Mouse (Mus musculus): Measurements from ENCODE around the gene Barx1. TPM values are rescaled to one million over a fixed set of nuclear protein-coding genes. Genes with fewer than 3 reads are reported as not detected.

The Barx1 gene
- polyA plus RNA-seq (2015; fragmentation: Nextera tagmentation; extraction: Ambion mirVana): 1.1 and 1.2 TPM in 2 replicates

DNA sequence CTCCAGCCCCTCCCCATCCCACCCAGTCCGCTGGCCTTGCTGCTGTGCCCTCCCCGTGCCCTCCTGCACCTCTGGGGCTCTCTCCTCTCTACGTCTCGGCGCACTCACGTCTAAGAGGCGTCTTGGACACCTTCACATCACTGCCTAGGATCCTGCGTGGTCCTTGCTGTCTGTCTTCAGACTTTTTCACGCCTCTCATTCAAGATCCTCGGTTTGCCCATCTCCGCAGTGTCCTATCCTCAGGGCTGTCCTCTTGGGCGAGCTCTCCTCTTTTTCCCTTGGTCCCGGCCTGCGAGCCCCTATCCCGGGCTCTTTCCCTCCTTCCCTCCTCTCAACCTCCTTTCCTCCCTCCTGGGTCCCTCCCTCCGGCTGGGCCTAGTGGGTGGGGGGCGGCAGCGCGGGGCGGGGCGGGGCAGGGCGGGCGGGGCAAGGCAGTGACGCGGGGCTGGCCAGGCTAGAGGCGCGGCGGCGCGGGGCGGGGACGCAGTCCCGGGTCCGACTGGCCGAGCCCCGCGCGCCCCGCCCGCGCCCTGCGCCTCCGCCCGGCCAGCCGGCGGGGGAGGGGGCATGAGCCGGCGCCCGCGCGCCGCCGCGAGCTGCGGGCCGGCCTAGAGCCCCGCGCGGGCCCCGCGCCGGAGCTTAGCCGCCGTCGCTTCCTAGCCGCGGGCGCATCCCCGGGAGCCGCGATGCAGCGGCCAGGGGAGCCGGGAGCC is at the start of gene Barx1:
Gene Barx1 (plus strand): TSS at position 568 of the 713 bp plus-strand sequence.
- Histone ChIP-seq H3K4me2 (peak within 1 kb of the TSS; percentile 51), H3K4me3 (replicated peaks) (peak within 1 kb of the TSS; percentile 33), H3K9ac (no peak within 1 kb of the TSS; the same call in 1 of the 2 replicates), H3K27ac (no peak within 1 kb of the TSS), H3K9me3 (replicated peaks) (no peaks in the 10 kb centered on the region), H3K4me1 (replicated peaks) (peaks cover 10% of the 10 kb centered on the region; the same call in 1 of the 2 replicates), H3K36me3 (no peaks in the 10 kb centered on the region), H3K27me3 (peaks cover 100% of the 10 kb centered on the region)
- DNase-seq: no peak
- under 1% methylated on average over 70 of the region's 73 CpGs for WGBS (ENCODE audit: insufficient replicate concordance)
- ATAC-seq (ENCODE audit: low read depth): no peak

- H3K27ac ChIP-seq: no peak overlapping the region
- WGBS (ENCODE audit: insufficient replicate concordance): 67% methylated on average over 2 of the region's 2 CpGs
- no peak for ATAC-seq (ENCODE audit: low read depth)
- no peak overlapping the region for H3K4me2 ChIP-seq
- H3K9ac ChIP-seq: no peak overlapping the region
- H3K4me1 ChIP-seq (replicated peaks): no peaks in the 10 kb centered on the region
- no peaks in the 10 kb centered on the region for H3K27me3 ChIP-seq
- H3K36me3 ChIP-seq: no peaks in the 10 kb centered on the region
- no peak for DNase-seq
- H3K4me3 ChIP-seq (replicated peaks): no peak overlapping the region
- peaks cover 10% of the 10 kb centered on the region; the same call in 1 of the 2 replicates for H3K9me3 ChIP-seq (replicated peaks)
Observed at GRCm38 (mm10) chr13:48614525-48614924, 48.3 kb upstream of the Barx1 start.

- H3K4me3 ChIP-seq (replicated peaks): no peak overlapping the region
- no peaks in the 10 kb centered on the region for H3K36me3 ChIP-seq
- H3K4me2 ChIP-seq: no peak overlapping the region
- no peak for DNase-seq
- no peaks in the 10 kb centered on the region for H3K27me3 ChIP-seq
- H3K4me1 ChIP-seq (replicated peaks): no peaks in the 10 kb centered on the region
- H3K9me3 ChIP-seq (replicated peaks): peaks cover 10% of the 10 kb centered on the region; the same call in 1 of the 2 replicates
- no peak overlapping the region for H3K9ac ChIP-seq
- no peak overlapping the region for H3K27ac ChIP-seq
- no peak for ATAC-seq (ENCODE audit: low read depth)
Observed at GRCm38 (mm10) chr13:48617774-48618173, 45.0 kb upstream of the Barx1 start.

- DNase-seq (no peak), ATAC-seq (ENCODE audit: low read depth) (no peak)
- Histone ChIP-seq H3K27ac (no peak overlapping the region), H3K36me3 (no peaks in the 10 kb centered on the region), H3K9ac (no peak overlapping the region), H3K4me3 (replicated peaks) (no peak overlapping the region), H3K9me3 (replicated peaks) (peaks cover 10% of the 10 kb centered on the region; the same call in 1 of the 2 replicates), H3K4me2 (no peak overlapping the region), H3K4me1 (replicated peaks) (no peaks in the 10 kb centered on the region), H3K27me3 (peaks cover under 1% of the 10 kb centered on the region)
- 69% methylated on average over 4 of the region's 4 CpGs for WGBS (ENCODE audit: insufficient replicate concordance)
Observed at GRCm38 (mm10) chr13:48618890-48619289, 43.9 kb upstream of the Barx1 start.

- Histone ChIP-seq H3K27ac (no peak overlapping the region), H3K27me3 (peaks cover 30% of the 10 kb centered on the region), H3K4me3 (replicated peaks) (peak overlapping the region; percentile 63), H3K4me2 (peak overlapping the region; percentile 76), H3K36me3 (no peaks in the 10 kb centered on the region), H3K9me3 (replicated peaks) (no peaks in the 10 kb centered on the region), H3K9ac (peak overlapping the region; percentile 66), H3K4me1 (replicated peaks) (peaks cover 11% of the 10 kb centered on the region)
- peak; percentile 63 for ATAC-seq (ENCODE audit: low read depth)
- 4% methylated on average over 26 of the region's 26 CpGs for WGBS (ENCODE audit: insufficient replicate concordance)
- no peak for DNase-seq
Observed at GRCm38 (mm10) chr13:48624968-48625398, 37.8 kb upstream of the Barx1 start.

- Histone ChIP-seq H3K4me3 (replicated peaks) (peak within 1 kb of the TSS; percentile 63), H3K9ac (peak within 1 kb of the TSS; percentile 66), H3K4me2 (peak within 1 kb of the TSS; percentile 76), H3K9me3 (replicated peaks) (no peaks in the 10 kb centered on the region), H3K4me1 (replicated peaks) (peaks cover 11% of the 10 kb centered on the region), H3K36me3 (no peaks in the 10 kb centered on the region), H3K27ac (no peak within 1 kb of the TSS), H3K27me3 (peaks cover 30% of the 10 kb centered on the region)
- ATAC-seq (ENCODE audit: low read depth) (peak; percentile 98), DNase-seq (peak; percentile 77)
- WGBS (ENCODE audit: insufficient replicate concordance): 4% methylated on average over 75 of the region's 76 CpGs
Observed at GRCm38 (mm10) chr13:48625433-48626184, 37.2 kb upstream of the Barx1 start, which contains the start of gene Ptpdc1. Gene Ptpdc1 (minus strand): TSS chr13:48625664.

- Histone ChIP-seq H3K27me3 (0 out of 2 replicates have a peak, but pooled peaks cover 2% of the 10 kb centered on the region), H3K4me3 (replicated peaks) (no peak overlapping the region), H3K9me3 (replicated peaks) (no peaks in the 10 kb centered on the region), H3K4me1 (replicated peaks) (no peaks in the 10 kb centered on the region), H3K9ac (no peak overlapping the region), H3K4me2 (no peak overlapping the region), H3K36me3 (no peaks in the 10 kb centered on the region), H3K27ac (no peak overlapping the region)
- no peak for ATAC-seq (ENCODE audit: low read depth)
- 47% methylated on average over 5 of the region's 5 CpGs for WGBS (ENCODE audit: insufficient replicate concordance)
- DNase-seq: no peak
Observed at GRCm38 (mm10) chr13:48631691-48632090, 31.1 kb upstream of the Barx1 start.

DNA sequence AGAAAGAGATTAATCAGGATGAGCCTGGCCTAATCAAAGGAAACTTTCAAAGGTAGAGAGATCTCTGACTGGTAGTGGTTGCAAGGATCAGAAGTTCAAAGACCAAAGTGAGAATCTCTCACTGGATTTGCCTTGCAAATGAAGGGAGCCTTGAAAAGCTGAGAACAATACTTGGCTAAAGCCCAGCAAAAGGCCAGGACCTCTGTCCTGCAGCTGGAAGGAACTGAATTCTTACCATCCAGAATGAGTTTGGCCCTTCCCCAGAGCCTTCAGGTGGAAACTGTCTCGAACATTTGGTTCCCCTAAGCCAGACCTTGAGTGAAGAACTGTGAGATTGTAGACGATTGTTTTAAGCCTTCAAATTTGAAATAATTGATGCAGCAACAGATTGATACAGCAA is 25.1 kb upstream of the Barx1 start:
- Histone ChIP-seq H3K27ac (no peak overlapping the region), H3K4me2 (no peak overlapping the region), H3K27me3 (no peaks in the 10 kb centered on the region), H3K4me3 (replicated peaks) (no peak overlapping the region), H3K36me3 (no peaks in the 10 kb centered on the region), H3K9me3 (replicated peaks) (no peaks in the 10 kb centered on the region), H3K4me1 (replicated peaks) (no peaks in the 10 kb centered on the region), H3K9ac (no peak overlapping the region)
- 43% methylated on average over 2 of the region's 2 CpGs for WGBS (ENCODE audit: insufficient replicate concordance)
- no peak for DNase-seq
- ATAC-seq (ENCODE audit: low read depth): no peak

GRCm38 (mm10) chr13:48639570-48639969 is 23.2 kb upstream of the Barx1 start:
- DNase-seq: no peak

DNA sequence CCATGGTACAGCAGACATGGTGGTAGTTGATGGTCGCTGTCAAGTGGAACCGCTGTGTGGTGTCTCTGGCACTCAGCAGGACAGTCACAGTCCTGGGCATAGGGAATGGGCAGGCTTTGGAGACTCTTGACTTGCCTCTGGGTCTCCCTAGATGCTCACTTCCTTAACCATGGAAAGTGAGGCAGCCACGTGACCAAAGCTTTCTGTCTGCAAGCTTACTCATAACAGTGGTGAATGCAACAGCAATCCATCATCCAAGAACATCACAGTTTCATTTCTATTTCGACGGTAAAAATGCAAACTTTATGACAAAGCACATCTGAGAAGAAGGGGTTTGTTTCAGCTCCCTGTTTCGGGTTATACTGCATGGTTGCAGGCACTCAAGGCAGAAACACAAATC is 19.7 kb upstream of the Barx1 start:
- 63% methylated on average over 6 of the region's 6 CpGs for WGBS (ENCODE audit: insufficient replicate concordance)
- Histone ChIP-seq H3K4me2 (no peak overlapping the region), H3K9ac (no peak overlapping the region), H3K4me1 (replicated peaks) (no peaks in the 10 kb centered on the region), H3K27ac (no peak overlapping the region), H3K36me3 (no peaks in the 10 kb centered on the region), H3K27me3 (no peaks in the 10 kb centered on the region), H3K4me3 (replicated peaks) (no peak overlapping the region), H3K9me3 (replicated peaks) (no peaks in the 10 kb centered on the region)
- no peak for DNase-seq
- ATAC-seq (ENCODE audit: low read depth): no peak

More at GRCm38 (mm10) chr13:48639570-48639969, 23.2 kb upstream of the Barx1 start:
- H3K27me3 ChIP-seq: no peaks in the 10 kb centered on the region
- no peaks in the 10 kb centered on the region for H3K36me3 ChIP-seq
- ATAC-seq (ENCODE audit: low read depth): no peak
- H3K9me3 ChIP-seq (replicated peaks): no peaks in the 10 kb centered on the region
- H3K4me1 ChIP-seq (replicated peaks): no peaks in the 10 kb centered on the region
- no peak overlapping the region for H3K9ac ChIP-seq
- H3K4me2 ChIP-seq: no peak overlapping the region
- no peak overlapping the region for H3K4me3 ChIP-seq (replicated peaks)
- H3K27ac ChIP-seq: no peak overlapping the region

- WGBS (ENCODE audit: insufficient replicate concordance): 59% methylated on average over 3 of the region's 3 CpGs
- no peaks in the 10 kb centered on the region for H3K4me1 ChIP-seq (replicated peaks)
- no peak overlapping the region for H3K4me3 ChIP-seq (replicated peaks)
- DNase-seq (no peak), ATAC-seq (ENCODE audit: low read depth) (no peak)
- no peak overlapping the region for H3K9ac ChIP-seq
- H3K9me3 ChIP-seq (replicated peaks): no peaks in the 10 kb centered on the region
- H3K4me2 ChIP-seq: no peak overlapping the region
- no peaks in the 10 kb centered on the region for H3K36me3 ChIP-seq
- H3K27ac ChIP-seq: no peak overlapping the region
- no peaks in the 10 kb centered on the region for H3K27me3 ChIP-seq
Observed at GRCm38 (mm10) chr13:48643991-48644390, 18.8 kb upstream of the Barx1 start.
